Mouse (Mus musculus): ENCODE measurements at regions not wholly inside any gene's neighbourhood (a gene's known extent, or its start where the extent isn't known, plus 50 kb on each side); places are given as distances from the start of the nearest gene placed in this dataset.

DNA sequence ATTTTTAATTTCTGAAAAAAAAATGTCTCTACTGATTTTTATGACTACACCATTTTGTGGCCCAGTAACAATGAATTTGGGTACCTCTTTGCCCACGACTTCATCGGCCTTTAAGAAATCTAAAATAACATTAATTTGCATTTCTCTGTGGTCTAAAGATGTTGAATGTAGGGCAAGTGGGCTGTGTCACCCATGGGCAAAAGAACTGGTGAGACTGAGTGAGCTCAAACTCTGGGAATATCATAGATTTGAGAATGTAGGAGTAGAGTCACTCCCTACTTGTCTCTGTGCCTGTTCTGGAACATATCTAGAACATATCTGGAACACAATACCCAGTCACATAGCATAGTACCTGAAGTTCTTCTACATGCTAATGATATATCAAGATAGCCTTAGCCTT is 78.5 kb upstream of the Wls start:
- no peak overlapping the region for H3K27ac ChIP-seq (ENCODE audit: insufficient read depth, low read depth)
- H3K27me3 ChIP-seq (replicated peaks), result no peaks in the 10 kb centered on the region
- peaks cover 6 to 38% of the 10 kb centered on the region in 2 experiments for H3K4me1 ChIP-seq (ENCODE audit: control insufficient read depth in 1 of 2, insufficient read depth in 2 of 2)
- no peak overlapping the region for H3K9ac ChIP-seq (ENCODE audit: insufficient read depth, low read depth)
- H3K4me2 ChIP-seq (ENCODE audit: insufficient read depth, low read depth, poor library complexity, severe bottlenecking), result no peak overlapping the region
- no peaks in the 10 kb centered on the region for H3K9me3 ChIP-seq (replicated peaks; ENCODE audit: low read length)
- no peaks in the 10 kb centered on the region for H3K36me3 ChIP-seq (replicated peaks in 1 of 2; ENCODE audit: control insufficient read depth in 1 of 2, insufficient read depth in 1 of 2, low read length in 1 of 2)
- peak; percentile 30 for DNase-seq (ENCODE audit: extremely low read depth)
- no peak overlapping the region for H3K4me3 ChIP-seq (replicated peaks in 1 of 3; ENCODE audit: low read depth in 2 of 3, low read length in 2 of 3, poor library complexity in 1 of 3)
- no peaks in the 10 kb centered on the region for H3K79me2 ChIP-seq (replicated peaks; ENCODE audit: control insufficient read depth, extremely low read depth, insufficient read depth, poor library complexity, severe bottlenecking)
- in situ Hi-C loops (cut with MboI; ENCODE audit: low pct_ligation_motif_present, low pct_unique_long_range_greater_than_20kb, low sequenced_read_pairs) (no loop called here), dilution Hi-C loops (cut with MboI; ENCODE audit: extremely low pct_ligation_motif_present, extremely low pct_unique_long_range_greater_than_20kb, low sequenced_read_pairs) (no loop called here)
- no peak for TF ChIP-seq HCFC1 (IDR thresholded peaks at IDR 0.05; ENCODE audit: low read depth, low read length)
- TF ChIP-seq ZMIZ1 (IDR thresholded peaks at IDR 0.05; ENCODE audit: low read depth, low read length), result no peak
- TF ChIP-seq PAX5 (IDR thresholded peaks at IDR 0.05; ENCODE audit: low read length), result no peak
- no peak for TF ChIP-seq MXI1 (IDR thresholded peaks at IDR 0.05; ENCODE audit: low read depth, low read length)
- TF ChIP-seq TCF12 (IDR thresholded peaks at IDR 0.05; ENCODE audit: low read depth, low read length), result no peak
- TF ChIP-seq ZNF384 (IDR thresholded peaks at IDR 0.05; ENCODE audit: low read depth, low read length), result no peak
- TF ChIP-seq MYC (IDR thresholded peaks at IDR 0.05; ENCODE audit: low read depth, low read length), result no peak
- no peak for TF ChIP-seq JUN (IDR thresholded peaks at IDR 0.05; ENCODE audit: insufficient read depth, low read depth, low read length)
- no peak for TF ChIP-seq SMC3 (IDR thresholded peaks at IDR 0.05; ENCODE audit: low read depth, low read length)
- TF ChIP-seq EP300 (IDR thresholded peaks at IDR 0.05; ENCODE audit: low read length), result no peak
- TF ChIP-seq E2F4 (IDR thresholded peaks at IDR 0.05; ENCODE audit: insufficient replicate concordance, low read depth, low read length), result no peak
- no peak for TF ChIP-seq ZC3H11A (IDR thresholded peaks at IDR 0.05; ENCODE audit: low read depth, low read length)

DNA sequence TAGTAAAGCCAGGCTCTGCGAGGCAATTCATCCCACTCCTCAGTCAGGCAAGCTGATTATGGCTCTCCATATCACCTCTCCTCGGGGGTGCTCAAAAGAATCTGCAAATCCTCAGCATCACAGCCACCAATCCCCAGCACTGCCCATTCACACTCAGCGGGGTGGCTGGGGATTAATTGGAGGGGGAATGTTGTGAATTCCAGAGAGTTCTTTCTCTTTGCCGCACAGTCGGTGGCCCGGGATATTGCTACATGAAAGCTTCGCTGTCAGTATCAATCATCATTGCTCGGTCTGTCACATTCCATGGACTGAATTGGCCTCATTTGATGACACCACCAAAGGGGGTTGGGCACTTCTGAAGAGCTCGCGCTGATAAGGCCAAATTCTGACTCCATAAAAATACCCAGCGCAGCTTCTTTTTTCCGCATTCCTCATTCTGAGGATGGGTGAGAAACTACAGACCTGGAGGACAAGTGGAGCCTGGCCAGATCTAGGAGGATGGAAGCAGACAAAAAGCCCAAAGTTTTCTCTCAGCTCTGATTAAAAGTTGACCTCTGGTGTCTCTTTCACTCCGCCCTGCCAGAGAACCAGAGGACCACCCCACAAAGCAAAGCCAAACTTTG is 57.1 kb upstream of the Wls start:
- TF ChIP-seq TBP (conservative IDR thresholded peaks at IDR 0.05; ENCODE audit: low read depth, low read length), result no peak
- no peak for TF ChIP-seq ZKSCAN1 (IDR thresholded peaks at IDR 0.05; ENCODE audit: borderline replicate concordance, low read depth, low read length)
- no peak for TF ChIP-seq RCOR1 (conservative IDR thresholded peaks at IDR 0.05; ENCODE audit: low read depth, low read length)
- no peak for TF ChIP-seq ELF1 (IDR thresholded peaks at IDR 0.05; ENCODE audit: low read depth, low read length)
- no peak for TF ChIP-seq CTCF (conservative IDR thresholded peaks at IDR 0.05 in 1 of 2, IDR thresholded peaks at IDR 0.05 in 1 of 2; ENCODE audit: low read depth in 2 of 2, low read length in 2 of 2)
- TF ChIP-seq MXI1 (IDR thresholded peaks at IDR 0.05; ENCODE audit: low read depth, low read length), result no peak
- no peak for TF ChIP-seq TCF12 (IDR thresholded peaks at IDR 0.05; ENCODE audit: low read depth, low read length)
- no peak for TF ChIP-seq USF1 (IDR thresholded peaks at IDR 0.05; ENCODE audit: low read depth, low read length)
- no peak for TF ChIP-seq MEF2A (IDR thresholded peaks at IDR 0.05; ENCODE audit: borderline replicate concordance, low read depth, low read length)
- no peak for TF ChIP-seq ZC3H11A (IDR thresholded peaks at IDR 0.05; ENCODE audit: low read depth, low read length)
- TF ChIP-seq BHLHE40 (IDR thresholded peaks at IDR 0.05; ENCODE audit: low read depth, low read length), result no peak
- TF ChIP-seq RAD21 (IDR thresholded peaks at IDR 0.05; ENCODE audit: low read depth, low read length), result no peak
- TF ChIP-seq MYC (IDR thresholded peaks at IDR 0.05; ENCODE audit: low read depth, low read length), result no peak
- H3K4me2 ChIP-seq (ENCODE audit: insufficient read depth, low read depth, poor library complexity, severe bottlenecking), result no peak overlapping the region

More for the DNA sequence above, 57.1 kb upstream of the Wls start:
- H3K9me3 ChIP-seq (replicated peaks; ENCODE audit: low read length), result no peaks in the 10 kb centered on the region
- no peak for DNase-seq (ENCODE audit: extremely low read depth)
- no peaks in the 10 kb centered on the region for H3K27me3 ChIP-seq (replicated peaks)
- H3K4me1 ChIP-seq (ENCODE audit: control insufficient read depth in 1 of 2, insufficient read depth in 2 of 2), result no peaks in the 10 kb centered on the region
- no peaks in the 10 kb centered on the region for H3K36me3 ChIP-seq (replicated peaks in 1 of 2; ENCODE audit: control insufficient read depth in 1 of 2, insufficient read depth in 1 of 2, low read length in 1 of 2)
- in situ Hi-C loops (cut with MboI; ENCODE audit: low pct_ligation_motif_present, low pct_unique_long_range_greater_than_20kb, low sequenced_read_pairs), result no loop called here
- H3K4me3 ChIP-seq (replicated peaks in 1 of 3; ENCODE audit: low read depth in 2 of 3, low read length in 2 of 3, poor library complexity in 1 of 3), result no peak overlapping the region
- H3K79me2 ChIP-seq (replicated peaks; ENCODE audit: control insufficient read depth, extremely low read depth, insufficient read depth, poor library complexity, severe bottlenecking), result no peaks in the 10 kb centered on the region
- H3K9ac ChIP-seq (ENCODE audit: insufficient read depth, low read depth), result no peak overlapping the region
- dilution Hi-C loops (cut with MboI; ENCODE audit: extremely low pct_ligation_motif_present, extremely low pct_unique_long_range_greater_than_20kb, low sequenced_read_pairs), result no loop called here
- H3K27ac ChIP-seq (ENCODE audit: insufficient read depth, low read depth), result no peak overlapping the region
